Mouse (Mus musculus) adrenal gland (tissue): ENCODE results near the gene Btg2.

Experiments used
- intact Hi-C: fragments of 180-260 bp; cut with DNase I; formaldehyde crosslinking; loops from one replicate; pipeline ENCODE4 v1.15.1; 2025

Btg2 gene

DNA sequence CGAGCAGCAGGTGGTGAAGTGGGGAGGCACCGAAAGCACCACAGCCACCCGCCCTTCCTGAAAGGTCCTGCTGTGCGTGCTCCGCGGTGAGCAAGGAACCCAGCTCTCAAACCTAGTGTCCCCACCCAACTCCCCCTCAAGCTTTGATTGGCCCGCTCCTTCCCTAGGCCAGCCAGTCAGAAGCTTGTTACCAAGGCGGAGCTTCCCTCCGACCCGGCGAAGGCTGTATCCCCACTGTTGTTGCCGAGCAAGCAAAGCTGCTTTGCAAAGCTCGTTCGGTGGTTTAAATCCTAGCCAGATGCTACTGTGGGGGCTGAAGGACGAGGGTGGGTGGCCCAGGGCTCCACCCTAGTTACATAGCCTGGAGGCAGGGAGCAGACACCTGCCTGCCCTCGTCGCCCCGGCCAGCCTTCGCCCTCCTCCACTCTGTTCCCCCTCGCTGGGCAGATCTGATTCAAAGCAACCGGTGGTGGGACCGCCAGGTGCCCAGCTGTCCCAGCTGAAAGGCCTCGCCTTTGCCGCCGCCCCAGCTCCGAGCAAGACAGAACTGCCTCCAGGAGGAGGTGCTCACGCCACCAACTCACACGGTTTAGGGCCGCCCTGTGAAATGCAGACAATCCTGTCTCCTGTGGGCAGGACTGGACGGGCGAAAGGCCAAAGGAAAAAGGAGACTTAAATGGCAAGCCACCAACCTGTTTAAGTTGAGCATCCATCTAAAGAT is 17.9 kb downstream of the Btg2 start:
- intact Hi-C loops: loop anchor here (2.0 kb wide), 1 partner anchor 16 kb away; no protein-coding TSS in a partner anchor

DNA sequence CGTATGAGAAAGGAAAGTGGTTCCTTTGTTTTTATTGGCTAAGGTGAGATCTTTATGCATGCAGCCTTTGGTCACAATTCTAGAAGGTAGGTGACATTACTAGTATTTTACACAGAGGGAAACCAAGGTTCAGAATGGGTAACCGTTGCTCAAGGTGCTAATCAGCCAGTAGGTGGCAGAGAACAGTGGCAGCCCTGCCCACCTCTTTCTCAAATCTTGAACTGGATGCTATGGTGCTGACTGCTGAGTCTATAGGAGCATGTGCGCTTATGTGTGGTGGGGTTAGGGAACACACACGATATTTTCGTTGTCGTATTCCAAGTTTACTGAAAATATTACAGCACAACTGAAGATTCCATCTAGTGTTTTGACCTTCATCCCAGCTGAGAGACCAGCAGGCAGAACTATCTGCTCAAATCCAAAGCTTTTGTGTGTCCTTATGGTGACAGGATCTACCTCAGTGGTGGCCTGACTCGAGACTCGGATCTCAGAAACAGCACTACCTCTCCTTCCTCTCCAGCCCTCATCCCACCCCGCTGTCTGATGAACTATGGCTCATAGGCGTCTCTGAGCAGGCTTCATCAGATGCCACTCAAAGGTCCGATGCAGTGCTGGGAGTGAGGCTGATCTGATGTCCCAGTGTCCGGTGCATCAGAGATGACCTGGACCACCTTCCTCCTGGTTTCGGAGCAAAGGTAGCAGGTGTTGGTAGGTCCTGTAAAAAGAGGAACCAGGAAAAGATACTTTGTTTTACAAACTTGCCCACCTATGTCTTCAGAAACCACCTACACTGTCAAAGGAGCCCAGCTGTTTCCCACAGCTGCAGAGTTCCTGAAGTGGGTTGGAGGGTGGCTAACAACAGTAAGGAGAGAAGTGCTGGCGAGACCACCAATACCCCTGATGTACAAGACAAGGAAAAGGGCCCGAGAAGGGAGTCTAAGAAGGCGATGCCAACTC is 18.9 kb downstream of the Btg2 start:
- intact Hi-C loops: loop anchor here (2.0 kb wide), 1 partner anchor 17 kb away; no protein-coding TSS in a partner anchor

DNA sequence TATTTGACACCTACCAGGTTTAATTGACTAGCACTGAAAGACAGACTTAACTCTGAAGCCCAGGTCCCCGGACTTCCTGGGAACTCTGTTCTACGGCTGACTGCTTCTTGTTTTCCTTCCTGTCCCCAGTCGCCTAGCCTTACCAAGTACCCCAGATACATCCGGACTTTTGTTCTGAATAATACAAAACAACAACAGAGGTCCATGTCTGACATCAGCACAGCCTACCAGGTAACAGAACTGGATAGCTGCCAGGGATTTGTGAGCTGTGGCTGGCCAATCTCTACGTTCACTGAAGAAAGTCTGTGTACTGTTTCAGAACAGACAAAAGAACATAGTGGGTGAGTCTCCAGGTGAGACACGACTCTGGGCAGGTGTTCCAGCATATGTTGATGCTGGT is 20.1 kb downstream of the Btg2 start:
- intact Hi-C loops: no loop called here

DNA sequence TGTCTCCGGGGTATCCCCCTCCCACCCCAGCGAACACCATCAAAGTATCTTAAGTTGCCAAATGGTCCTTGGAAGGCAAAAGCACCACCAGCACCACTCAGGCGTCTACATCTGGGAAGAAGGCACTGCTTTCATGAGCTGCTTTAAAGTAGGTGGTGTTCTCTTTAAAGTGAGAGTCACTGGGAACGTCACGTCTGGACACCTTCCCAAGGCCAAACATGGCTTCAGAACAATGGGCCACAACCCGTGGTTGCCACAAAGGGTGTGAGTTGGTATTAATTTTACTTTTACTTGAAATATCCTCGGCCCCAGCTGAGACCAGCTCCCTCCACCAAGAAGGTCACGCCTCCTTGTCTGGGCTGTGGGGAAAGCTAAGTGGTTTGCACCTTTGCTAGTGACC is 21.2 kb downstream of the Btg2 start:
- intact Hi-C loops: no loop called here

DNA sequence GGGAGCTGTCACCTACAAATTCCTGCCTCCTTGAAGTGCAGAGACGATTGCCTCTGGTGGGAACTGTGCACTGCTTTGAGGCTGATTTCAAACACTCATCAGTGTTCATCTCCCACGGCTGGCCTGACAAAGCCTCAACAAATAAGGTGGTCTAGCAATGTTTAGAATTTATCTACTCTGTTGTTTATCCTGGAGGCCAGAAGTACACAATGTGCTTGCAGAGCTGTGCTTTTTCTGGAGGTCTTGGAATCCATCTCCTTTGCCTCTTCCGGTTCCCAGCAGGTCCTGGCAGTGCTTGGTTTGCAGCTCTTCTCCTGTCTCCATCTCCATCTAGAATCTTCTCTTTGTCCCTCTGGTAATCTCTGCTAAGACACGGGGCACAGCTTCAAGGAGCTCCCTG is 22.6 kb downstream of the Btg2 start:
- intact Hi-C loops: no loop called here

DNA sequence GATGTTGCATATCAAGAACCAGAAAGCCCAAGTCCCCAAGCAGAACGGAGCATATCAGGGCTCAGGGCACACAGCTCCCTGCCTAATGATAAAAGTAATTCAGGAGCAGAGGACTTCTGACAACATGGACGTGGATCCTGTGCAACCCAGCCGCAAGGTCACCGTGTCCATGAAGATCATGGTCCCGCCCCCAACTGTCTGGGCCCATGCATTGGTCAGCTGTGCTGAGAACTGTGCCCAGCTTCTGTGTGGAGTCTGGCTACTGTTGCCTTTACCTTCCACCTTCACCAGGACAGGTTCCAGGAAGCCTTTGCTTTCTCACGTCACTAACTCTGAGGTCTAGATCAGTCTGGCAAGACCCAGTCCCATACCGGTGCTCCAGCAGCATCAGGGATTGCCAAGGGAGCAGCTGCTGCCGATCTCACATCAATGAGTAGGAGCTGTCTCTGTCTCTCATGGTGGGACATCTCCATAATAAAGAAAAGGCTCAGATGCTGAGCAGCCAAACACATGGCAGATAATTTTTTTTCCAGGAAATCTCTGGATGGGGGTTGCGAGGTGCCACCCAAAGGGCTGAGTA is 23.2 kb downstream of the Btg2 start:
- intact Hi-C loops: no loop called here

DNA sequence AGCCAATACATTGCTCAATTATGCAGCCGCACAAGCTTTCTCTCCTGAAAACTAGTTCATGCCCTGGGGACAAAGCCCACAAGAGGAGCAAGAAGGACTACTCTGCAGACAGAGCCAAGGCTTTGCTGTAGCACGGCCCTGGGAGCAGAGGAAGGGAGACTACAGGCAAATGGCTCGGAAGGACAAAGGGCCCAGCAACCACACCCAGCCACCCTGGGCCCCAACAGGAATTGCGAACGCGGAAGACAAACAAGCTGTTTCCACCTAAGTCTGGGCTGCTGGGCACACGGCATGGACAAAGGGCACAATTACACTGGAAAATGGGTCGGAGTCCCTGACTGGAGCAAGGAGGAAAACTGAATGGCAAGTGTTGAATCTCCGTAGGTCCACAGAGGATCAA is 23.9 kb downstream of the Btg2 start:
- intact Hi-C loops: no loop called here

DNA sequence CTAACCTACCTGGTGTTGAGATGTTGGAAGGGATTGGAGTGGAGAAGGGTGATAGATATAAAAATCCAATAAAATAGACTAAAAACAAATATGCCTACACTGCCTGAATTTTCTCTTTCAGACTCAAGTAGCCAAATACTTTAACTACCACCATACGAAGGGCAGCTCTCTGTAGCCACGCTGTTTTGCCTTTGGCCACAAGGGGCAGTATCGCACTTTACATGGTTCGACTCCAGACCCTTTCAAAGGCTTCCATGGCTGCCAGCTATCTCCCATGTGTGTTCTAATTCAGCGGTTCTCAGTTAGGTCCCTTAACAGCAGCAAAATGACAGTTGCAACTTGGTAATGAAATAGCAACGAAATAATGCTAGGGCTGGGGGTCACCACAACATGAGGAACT is 25.7 kb downstream of the Btg2 start:
- intact Hi-C loops: loop anchor here (1.0 kb wide), 1 partner anchor 53 kb away; no protein-coding TSS in a partner anchor

DNA sequence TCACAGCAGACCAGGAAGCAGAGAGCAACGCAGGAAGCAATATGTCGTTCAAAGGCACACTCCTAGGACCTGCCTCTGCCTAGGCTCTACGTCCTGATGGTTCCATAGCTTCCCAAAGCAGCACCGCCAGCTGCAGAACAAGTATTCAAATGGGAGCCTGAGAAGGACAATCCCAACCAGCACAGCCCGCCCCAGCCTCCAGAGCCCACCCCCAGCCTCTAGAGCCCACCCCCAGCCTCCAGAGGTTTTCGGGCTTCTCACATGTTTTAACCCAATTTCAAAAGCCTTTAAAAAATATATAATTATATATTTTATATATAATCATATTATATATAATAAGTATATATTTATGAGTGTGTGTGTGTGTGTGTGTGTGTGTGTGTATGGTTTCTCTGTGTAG is 29.4 kb downstream of the Btg2 start:
- intact Hi-C loops: loop anchor here (2.0 kb wide), 1 partner anchor 313 kb away; no protein-coding TSS in a partner anchor

DNA sequence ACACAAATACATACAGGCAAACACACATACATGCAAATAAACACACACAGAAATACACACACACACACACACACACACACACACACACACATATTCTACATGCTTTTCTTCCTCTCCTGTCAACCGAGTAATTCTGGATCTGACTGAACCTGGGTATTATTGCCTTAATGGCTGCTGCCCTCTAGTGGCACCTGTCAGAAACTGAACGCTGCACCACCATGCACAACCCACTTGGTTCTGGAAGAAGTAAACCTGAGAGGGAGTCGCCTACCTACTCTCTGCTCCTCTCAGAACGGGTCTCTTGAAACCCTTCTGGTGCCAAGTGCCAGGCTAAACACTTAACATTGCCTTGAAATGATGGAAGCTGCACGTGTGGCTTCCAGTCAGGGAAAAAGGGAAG is 30.2 kb downstream of the Btg2 start:
- intact Hi-C loops: loop anchor here (2.0 kb wide), 1 partner anchor 312 kb away; no protein-coding TSS in a partner anchor

DNA sequence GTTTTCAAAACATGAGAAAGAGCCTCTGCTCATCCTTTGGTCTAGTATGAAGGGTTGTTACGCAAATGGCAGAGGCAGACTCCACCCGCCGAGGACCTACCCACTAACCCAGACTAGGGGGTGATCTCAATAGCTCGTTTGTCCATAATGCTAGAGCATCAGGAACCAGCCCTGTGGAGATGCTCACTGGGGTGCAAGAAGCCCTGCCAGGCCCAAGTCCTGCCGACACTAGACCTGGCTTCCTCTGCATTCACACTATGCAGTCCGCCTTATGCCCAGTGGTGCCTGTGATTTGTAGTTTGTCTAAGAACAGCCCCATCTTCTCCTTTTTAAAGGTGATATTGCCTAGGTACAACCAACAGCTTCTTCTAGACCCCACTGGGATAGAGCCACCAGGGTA is 31.5 kb downstream of the Btg2 start:
- intact Hi-C loops: no loop called here

DNA sequence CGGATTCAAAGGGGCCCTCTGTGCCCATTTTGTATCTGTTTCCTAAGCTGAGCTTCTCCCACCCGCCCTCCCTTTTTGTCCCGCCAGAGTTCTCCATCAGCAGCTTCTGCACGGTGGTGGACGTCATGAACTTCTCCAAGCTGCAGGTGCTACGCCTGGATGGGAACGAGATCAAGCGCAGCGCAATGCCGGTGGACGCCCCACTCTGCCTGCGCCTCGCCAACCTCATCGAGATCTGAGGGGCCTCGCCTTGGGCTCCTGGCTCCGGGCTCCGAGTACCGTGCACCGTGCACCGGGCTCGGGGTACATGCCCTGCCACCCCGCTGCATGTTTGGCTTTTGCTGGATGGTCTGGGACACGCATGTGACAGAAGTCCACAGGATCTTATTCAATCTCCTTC is 32.5 kb downstream of the Btg2 start:
- intact Hi-C loops: no loop called here

DNA sequence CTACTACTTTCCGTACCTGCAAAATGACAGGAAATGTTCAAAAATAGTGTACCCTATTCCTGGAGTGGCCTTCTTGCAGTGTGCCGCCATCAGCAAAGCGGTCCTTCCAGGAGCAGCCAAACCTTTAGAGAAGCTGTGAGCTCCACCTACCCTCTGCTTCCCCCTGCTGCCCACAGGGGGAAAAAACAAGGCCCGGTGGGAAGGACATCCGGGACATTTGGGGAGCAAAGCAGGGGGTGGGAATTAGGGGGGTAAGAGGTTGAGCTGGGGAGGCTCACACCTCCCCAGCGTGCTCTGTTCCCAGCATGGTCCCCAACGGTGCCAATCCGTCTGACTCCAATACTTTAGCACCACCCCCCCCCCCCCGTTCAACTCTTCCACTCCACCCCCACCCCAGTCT is 32.9 kb downstream of the Btg2 start:
- intact Hi-C loops: loop anchor here (1.0 to 2.0 kb wide), 2 partner anchors 85 to 135 kb away; no protein-coding TSS in a partner anchor

DNA sequence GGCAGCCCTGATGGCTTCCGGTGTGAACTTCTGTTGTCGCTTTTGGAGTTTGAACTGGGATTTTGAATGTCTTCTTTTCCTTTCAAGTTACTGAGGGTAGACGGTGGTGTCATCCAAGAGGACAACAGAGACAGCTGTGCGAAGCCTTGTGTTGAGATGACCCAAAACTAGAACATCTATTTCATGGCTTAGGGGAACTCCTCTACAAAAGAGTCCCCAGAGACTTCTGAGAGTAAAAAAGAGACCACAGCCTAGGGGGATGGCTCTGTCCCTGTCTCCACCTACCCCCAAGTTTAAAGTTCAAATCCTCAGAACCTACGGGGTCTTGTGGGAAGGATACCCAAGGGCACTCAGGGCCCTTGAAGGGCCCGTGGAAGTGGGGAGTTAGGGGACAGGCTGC is 34.1 kb downstream of the Btg2 start:
- intact Hi-C loops: loop anchor here (1.0 to 2.0 kb wide), 2 partner anchors 84 to 134 kb away; no protein-coding TSS in a partner anchor

DNA sequence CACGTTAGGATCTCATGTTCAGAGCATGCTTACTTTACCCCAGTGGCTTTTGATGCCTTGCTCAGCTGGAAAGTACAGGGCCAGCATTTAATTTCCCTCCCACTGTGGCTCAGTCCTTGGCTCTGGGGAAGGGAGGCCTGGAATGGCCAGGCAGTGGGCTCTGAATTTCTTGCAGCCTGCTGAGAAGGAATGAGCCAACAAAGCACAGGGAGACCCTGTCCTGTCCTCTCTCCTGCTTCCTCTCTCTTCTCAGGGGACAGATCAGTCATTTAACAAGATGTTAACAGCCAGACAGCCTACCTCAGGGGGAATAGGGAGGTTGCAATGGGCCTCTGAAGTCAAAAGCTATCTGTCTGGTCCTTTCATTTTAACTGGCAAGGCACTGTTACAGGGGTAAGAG is 36.6 kb downstream of the Btg2 start:
- intact Hi-C loops: no loop called here

DNA sequence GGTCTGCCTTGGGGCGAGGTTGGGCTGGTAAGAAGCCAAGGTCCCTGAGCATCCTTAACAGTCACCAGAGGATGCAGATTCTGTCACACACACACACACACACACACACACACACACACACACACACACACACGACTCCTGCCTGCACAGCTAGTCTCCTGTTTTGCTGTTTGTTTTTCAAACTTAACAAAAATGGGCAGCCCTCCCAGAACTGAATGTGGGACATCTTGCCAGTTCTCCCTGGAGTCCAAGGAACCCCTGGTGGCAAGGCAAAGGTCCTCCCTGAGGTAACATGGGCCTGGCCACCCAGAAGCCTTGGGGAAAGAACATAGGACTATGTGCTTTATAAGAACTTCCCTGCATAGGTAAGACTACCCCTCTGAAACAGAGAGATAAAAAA is 37.0 kb downstream of the Btg2 start:
- intact Hi-C loops: no loop called here

DNA sequence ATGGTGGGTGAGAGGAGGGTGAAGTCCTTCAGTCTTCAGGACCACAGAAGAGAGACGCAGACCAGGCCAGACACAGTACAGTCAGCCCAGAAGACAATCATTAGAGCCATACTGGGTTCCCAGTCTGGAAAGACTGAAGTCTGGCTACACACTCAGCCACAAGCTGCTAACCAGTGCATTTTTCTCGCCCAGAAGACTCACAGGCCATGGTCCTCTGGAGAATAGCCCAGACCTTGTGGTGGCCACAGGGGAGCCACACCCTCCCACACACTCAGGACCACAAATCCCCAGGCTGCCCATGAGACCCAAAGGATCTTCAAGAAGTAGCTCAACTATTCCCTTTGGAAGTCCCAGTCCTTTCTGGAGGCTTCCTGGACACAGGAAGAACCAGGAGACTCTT is 39.6 kb downstream of the Btg2 start:
- intact Hi-C loops: no loop called here

DNA sequence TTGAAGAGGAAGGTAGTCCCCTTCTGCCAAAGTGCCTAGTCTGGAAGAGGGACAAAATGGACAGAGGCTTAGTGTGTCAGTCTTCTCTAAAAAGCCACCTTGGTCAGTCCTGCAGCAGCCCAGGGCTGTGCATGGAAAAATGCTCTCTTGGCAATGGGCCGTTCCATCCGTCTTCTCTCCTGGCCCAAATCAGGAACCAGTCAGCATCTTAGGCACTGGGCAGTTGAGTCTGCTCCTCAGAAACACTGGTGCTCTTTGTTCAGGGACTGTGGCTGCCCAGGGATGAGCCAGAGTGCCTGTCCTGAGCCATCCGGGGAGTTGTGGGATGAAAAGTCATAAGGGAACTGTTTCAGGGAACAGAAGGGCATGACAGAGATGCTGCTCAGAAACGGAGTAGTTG is 40.6 kb downstream of the Btg2 start:
- intact Hi-C loops: no loop called here

DNA sequence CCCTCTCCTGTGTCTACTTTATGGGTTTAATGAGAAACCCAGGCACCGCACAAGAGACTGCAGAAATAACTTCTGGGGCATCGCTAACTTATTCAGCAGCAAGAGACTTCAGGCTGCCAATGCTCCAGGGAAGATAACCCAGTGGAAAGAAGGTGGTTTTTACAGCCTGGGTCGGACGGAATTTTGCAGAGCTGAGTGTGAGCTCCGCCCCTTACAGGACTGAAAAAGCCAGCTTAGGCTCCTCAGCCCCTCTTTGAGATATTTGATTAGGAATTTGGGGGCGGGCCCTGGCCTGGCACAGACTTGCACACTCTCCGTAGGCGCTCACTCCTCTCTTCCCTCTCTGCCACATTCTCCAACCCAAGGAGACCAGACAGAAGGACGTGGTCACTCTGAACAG is 41.7 kb downstream of the Btg2 start, which contains the start of gene Fmod:
Gene Fmod, plus strand, starts transcription at position 83 of the 400 bp plus-strand sequence.
- intact Hi-C loops: no loop called here

DNA sequence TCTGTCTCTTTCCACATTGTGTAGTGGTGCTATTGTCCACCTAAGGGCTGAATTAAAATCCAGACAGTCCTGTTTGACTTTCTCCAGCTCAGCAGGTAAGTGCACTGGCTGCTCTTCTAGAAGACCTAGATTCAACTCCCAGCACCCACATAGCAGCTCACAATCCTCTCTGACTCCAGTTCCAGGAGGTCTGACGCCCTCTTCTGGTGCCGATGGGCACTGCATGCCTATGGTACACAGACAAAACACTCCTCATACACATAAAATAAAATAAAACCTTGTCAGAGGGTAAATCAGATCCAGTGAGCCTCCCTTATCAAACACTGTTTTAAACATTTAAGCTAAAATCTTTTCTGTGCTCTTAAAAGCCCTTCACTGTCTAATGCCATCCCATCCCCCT is 42.4 kb downstream of the Btg2 start:
- intact Hi-C loops: no loop called here

DNA sequence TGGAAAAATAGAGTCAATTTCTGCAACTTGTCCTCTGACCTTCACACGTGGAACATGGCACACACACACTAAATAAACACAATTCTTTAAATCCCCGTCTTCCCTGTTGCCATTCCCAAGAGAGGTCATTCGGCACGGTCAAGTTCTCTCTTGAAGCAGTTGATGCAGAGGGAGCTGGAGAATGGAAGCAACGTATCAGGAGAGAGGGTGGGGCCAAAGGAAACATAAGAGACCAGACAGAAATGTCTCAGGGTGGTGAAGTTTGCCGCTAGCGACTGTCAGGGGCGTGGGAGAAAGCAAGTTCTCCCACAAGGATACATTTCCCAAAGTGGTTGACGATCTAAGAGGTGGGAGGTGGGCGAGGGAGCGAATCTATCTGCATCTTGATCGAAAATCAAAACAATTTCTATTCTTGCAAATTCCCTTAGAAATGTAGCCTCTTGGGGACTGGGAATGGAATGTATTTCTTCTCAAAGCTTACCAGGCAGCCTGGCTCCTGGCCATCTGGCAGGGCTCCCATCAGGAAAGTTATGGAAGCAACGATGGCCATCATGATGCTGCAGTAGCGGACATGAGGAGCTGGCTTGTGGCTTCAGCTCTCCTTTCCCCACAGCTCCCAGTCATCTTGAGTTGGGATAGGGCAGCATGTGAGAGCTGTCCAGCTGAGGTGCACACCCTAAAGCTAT is 50.6 kb downstream of the Btg2 start:
- intact Hi-C loops: no loop called here
